18 mouse cellular contexts compared by ENCODE assay signal in genomic region chr7:116278280-116278679, GRCm38 (mm10). TPM values are rescaled to one million over a fixed set of nuclear protein-coding genes. Genes with fewer than 3 reads are reported as not detected.
DNase-seq lines count a peak whose midpoint lies in the region; ATAC-seq and TF ChIP-seq lines count a peak whose summit lies in the region.
"Had no signal": no experiment of that assay in that cellular context is flagged by ENCODE, and none has a peak within 500 bp of the region (broad histone marks: within the 10 kb centered on the region; RNA-seq: fewer than 3 reads in every experiment).

No protein-coding gene starts in this region.

- no peak overlapping the region for H3K4me2 ChIP-seq in kidney, embryonic 15.5 days
- H3K4me2 ChIP-seq in intestine, embryonic 15.5 days (replicated peaks), result peak overlapping the region; percentile 22
- H3K4me2 ChIP-seq: hindbrain, embryonic 15.5 days; neural tube, embryonic 15.5 days had no signal

- H3K36me3 ChIP-seq in kidney, embryonic 15.5 days, result no peaks in the 10 kb centered on the region
- H3K36me3 ChIP-seq in kidney, adult 2 months (ENCODE audit: control insufficient read depth, insufficient read depth, low read length), result no peaks in the 10 kb centered on the region
- H3K36me3 ChIP-seq in ES-Bruce4 (ENCODE audit: control insufficient read depth, insufficient read depth, low read length, poor library complexity, severe bottlenecking), result no peaks in the 10 kb centered on the region
- no peaks in the 10 kb centered on the region for H3K36me3 ChIP-seq in intestine, embryonic 15.5 days
- H3K36me3 ChIP-seq: hindbrain, embryonic 15.5 days; neural tube, embryonic 15.5 days had no signal

- no peak for TF ChIP-seq POLR2A in kidney, adult 2 months (IDR thresholded peaks at IDR 0.05; ENCODE audit: low read depth, low read length)
- no peak for TF ChIP-seq POLR2A in ES-Bruce4 (IDR thresholded peaks at IDR 0.05; ENCODE audit: insufficient read depth, low read length)
- TF ChIP-seq POLR2A in brain, embryonic 14.5 days (IDR thresholded peaks at IDR 0.05; ENCODE audit: borderline replicate concordance, extremely low read depth, insufficient read depth, insufficient read length, poor library complexity, severe bottlenecking), result no peak

- no peak for ATAC-seq in kidney, embryonic 15.5 days (replicated peaks; ENCODE audit: low FRiP score)
- peak; percentile 44; the same call in 1 of the 2 replicates for ATAC-seq in intestine, embryonic 15.5 days

- TF ChIP-seq EP300 in ES-Bruce4 (IDR thresholded peaks at IDR 0.05; ENCODE audit: insufficient read depth, low read depth, low read length), result 0 out of 2 replicates have a peak, but pooled peaks have one; percentile 32

- WGBS in kidney, embryonic 15.5 days, result 62% methylated on average over 9 of the region's 9 CpGs
- WGBS in kidney, adult 2 months, result 61% methylated on average over 9 of the region's 9 CpGs
- WGBS in intestine, embryonic 15.5 days, result 54% methylated on average over 9 of the region's 9 CpGs

- H3K4me1 ChIP-seq in kidney, embryonic 15.5 days, result peaks cover 26% of the 10 kb centered on the region
- peaks cover 31% of the 10 kb centered on the region for H3K4me1 ChIP-seq in kidney, adult 2 months (ENCODE audit: control insufficient read depth, insufficient read depth, low read length)
- peaks cover 8% of the 10 kb centered on the region for H3K4me1 ChIP-seq in ES-Bruce4 (ENCODE audit: control insufficient read depth, insufficient read depth, low read length)
- H3K4me1 ChIP-seq in intestine, embryonic 15.5 days (replicated peaks), result peaks cover 14% of the 10 kb centered on the region; the same call in 1 of the 2 replicates

- TF ChIP-seq CTCF in kidney, adult 2 months (conservative IDR thresholded peaks at IDR 0.05; ENCODE audit: insufficient read depth, insufficient read length, low read depth, low read length), result no peak
- no peak for TF ChIP-seq CTCF in ES-Bruce4 (IDR thresholded peaks at IDR 0.05; ENCODE audit: low read depth, low read length)
- TF ChIP-seq CTCF in brain, embryonic 14.5 days (IDR thresholded peaks at IDR 0.05; ENCODE audit: borderline replicate concordance, extremely low read depth, insufficient read depth, insufficient read length), result no peak

- no peaks in the 10 kb centered on the region for H3K9me3 ChIP-seq in kidney, embryonic 15.5 days (replicated peaks)
- no peaks in the 10 kb centered on the region for H3K9me3 ChIP-seq in ES-Bruce4 (replicated peaks; ENCODE audit: control insufficient read depth, insufficient read depth, low read length, poor library complexity, severe bottlenecking)
- H3K9me3 ChIP-seq in intestine, embryonic 15.5 days, result no peaks in the 10 kb centered on the region
- H3K9me3 ChIP-seq: hindbrain, embryonic 15.5 days; neural tube, embryonic 15.5 days had no signal

- H3K27ac ChIP-seq in kidney, embryonic 15.5 days, result peak overlapping the region; percentile 37
- H3K27ac ChIP-seq in kidney, adult 2 months (ENCODE audit: insufficient read depth, low read depth, low read length), result no peak overlapping the region
- peak overlapping the region; percentile 18; the same call in 1 of the 2 replicates for H3K27ac ChIP-seq in ES-Bruce4 (ENCODE audit: insufficient read depth, low read length)
- H3K27ac ChIP-seq in intestine, embryonic 15.5 days, result peak overlapping the region; percentile 67
- H3K27ac ChIP-seq: hindbrain, embryonic 15.5 days; neural tube, embryonic 15.5 days had no signal

- no peaks in the 10 kb centered on the region for H3K27me3 ChIP-seq in kidney, embryonic 15.5 days
- H3K27me3 ChIP-seq in kidney, adult 2 months (replicated peaks; ENCODE audit: control insufficient read depth, insufficient read depth, low read length), result no peaks in the 10 kb centered on the region
- H3K27me3 ChIP-seq in ES-Bruce4 (ENCODE audit: control insufficient read depth, insufficient read depth, low read length, poor library complexity, severe bottlenecking), result no peaks in the 10 kb centered on the region
- no peaks in the 10 kb centered on the region for H3K27me3 ChIP-seq in intestine, embryonic 15.5 days (replicated peaks)
- H3K27me3 ChIP-seq: hindbrain, embryonic 15.5 days; neural tube, embryonic 15.5 days had no signal

- no peak overlapping the region for H3K9ac ChIP-seq in kidney, embryonic 15.5 days
- no peak overlapping the region for H3K9ac ChIP-seq in ES-Bruce4 (ENCODE audit: low read depth, poor library complexity, severe bottlenecking)
- no peak overlapping the region for H3K9ac ChIP-seq in intestine, embryonic 15.5 days
- H3K9ac ChIP-seq: hindbrain, embryonic 15.5 days; neural tube, embryonic 15.5 days had no signal

- H3K4me3 ChIP-seq in kidney, embryonic 15.5 days (replicated peaks), result no peak overlapping the region
- no peak overlapping the region for H3K4me3 ChIP-seq in kidney, adult 2 months (ENCODE audit: insufficient read depth, low read depth, low read length)
- H3K4me3 ChIP-seq in ES-Bruce4 (ENCODE audit: low read depth, low read length), result no peak overlapping the region
- H3K4me3 ChIP-seq in intestine, embryonic 15.5 days (replicated peaks), result no peak overlapping the region
- H3K4me3 ChIP-seq: hindbrain, embryonic 15.5 days; myocyte; neural tube, embryonic 15.5 days had no signal

- DNase-seq in kidney, adult 2 months, result no peak
- peak; percentile 37 for DNase-seq in brain, embryonic 14.5 days (ENCODE audit: low read depth)
- no peak for DNase-seq in adrenal gland, postnatal 36 days
- DNase-seq in heart, postnatal 4 days, result no peak
- DNase-seq in heart, adult 8-10 months (ENCODE audit: low spot score), result no peak
- DNase-seq: cerebellum, postnatal 10 days; heart, adult 11 months; kidney, adult 8-10 months; layer of hippocampus, postnatal 36 days; liver; lung, adult 2 months; thymus, postnatal 4 days had no signal

RNA-seq across cellular contexts. Expression of gene Plekha7, which starts 29.9 kb away (rescaled TPM):
- polyA plus RNA-seq in kidney, embryonic 15.5 days (2015; fragmentation: Nextera tagmentation; extraction: Ambion mirVana), result 14.1 and 14.4 TPM in 2 replicates
- 29.5 and 33.6 TPM in 2 replicates for polyA plus RNA-seq in kidney, adult 2 months (2012; rRNA removed)
- 80.0 and 80.5 TPM in 2 replicates for polyA plus RNA-seq in ES-Bruce4 (2011; ENCODE audit: insufficient read depth, insufficient read length, low read depth, missing spikeins)
- 11.2 and 13.5 TPM in 2 replicates for polyA plus RNA-seq in brain, embryonic 14.5 days (2012; rRNA removed)
- polyA plus RNA-seq in intestine, embryonic 15.5 days (2015; fragmentation: Nextera tagmentation; extraction: Ambion mirVana), result 21.1 and 21.4 TPM in 2 replicates
- 10 to 100 TPM; 13.8 to 14.6 TPM for total RNA-seq in adrenal gland, postnatal 36 days (2021)
- total RNA-seq in heart, postnatal 4 days (2021), result 10 to 100 TPM; 19.5 to 24.9 TPM
- 1 to 10 TPM; 4.2 to 9.8 (median 6.5) TPM for total RNA-seq in heart, adult 8-10 months (2022)

RNA-seq across cellular contexts. Expression of gene Rps13, which starts 55.7 kb away (rescaled TPM):
- 840 and 852 TPM in 2 replicates for polyA plus RNA-seq in kidney, embryonic 15.5 days (2015; fragmentation: Nextera tagmentation; extraction: Ambion mirVana)
- polyA plus RNA-seq in kidney, adult 2 months (2012; rRNA removed), result 145 and 243 TPM in 2 replicates
- polyA plus RNA-seq in ES-Bruce4 (2011; ENCODE audit: insufficient read depth, insufficient read length, low read depth, missing spikeins), result 245 and 285 TPM in 2 replicates
- 805 and 895 TPM in 2 replicates for polyA plus RNA-seq in brain, embryonic 14.5 days (2012; rRNA removed)
- 829 and 865 TPM in 2 replicates for polyA plus RNA-seq in intestine, embryonic 15.5 days (2015; fragmentation: Nextera tagmentation; extraction: Ambion mirVana)
- total RNA-seq in adrenal gland, postnatal 36 days (2021), result 100 to 1,000 TPM; 438 to 440 TPM
- 100 to 1,000 TPM; 450 to 451 TPM for total RNA-seq in heart, postnatal 4 days (2021)
- total RNA-seq in heart, adult 8-10 months (2022), result 100 to 1,000 TPM; 323 to 407 (median 359) TPM
